Mouse (Mus musculus): ENCODE measurements around the gene Adamtsl5. TPM values are rescaled to one million over a fixed set of nuclear protein-coding genes. Genes with fewer than 3 reads are reported as not detected.

Adamtsl5 gene
- polyA plus RNA-seq, 2 experiments, result 6.7 to 16.5 TPM

DNA sequence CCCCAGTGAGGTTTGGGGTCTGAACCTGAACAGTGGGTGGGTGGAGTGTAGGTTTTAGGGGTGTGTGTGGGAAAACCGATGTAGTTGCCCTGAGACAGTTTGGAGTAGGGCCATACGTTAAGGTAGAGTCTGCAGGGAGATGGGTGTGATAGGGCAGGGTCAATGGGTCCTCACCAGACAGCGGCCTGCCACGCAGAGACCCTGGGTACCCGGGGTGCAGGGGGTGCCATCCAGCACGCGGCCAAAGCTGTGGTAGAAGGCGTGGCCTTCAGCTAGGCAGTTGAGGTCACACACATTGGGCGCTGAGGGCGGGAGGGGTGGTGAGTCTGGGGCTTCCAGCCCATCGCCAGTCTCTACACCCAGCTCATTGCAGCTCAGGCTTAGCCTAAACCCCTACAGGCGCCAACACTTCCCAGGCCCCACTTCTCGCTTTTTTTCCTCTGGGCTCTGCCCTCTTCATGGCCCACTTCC is 4.8 kb downstream of the Adamtsl5 start:
- DNase-seq (ENCODE audit: low spot score) (no peak), ATAC-seq (ENCODE audit: low FRiP score, low read depth) (no peak)
- 0 out of 2 replicates have a peak overlapping the region, but pooled peaks have one; percentile 2 for H3K9ac ChIP-seq (ENCODE audit: low read depth, low read length, severe bottlenecking)
- H3K4me1 ChIP-seq (ENCODE audit: control insufficient read depth, insufficient read depth, low read length), result peaks cover 20% of the 10 kb centered on the region
- peaks cover 82% of the 10 kb centered on the region for H3K27me3 ChIP-seq (ENCODE audit: control insufficient read depth, insufficient read depth, low read length)
- peak overlapping the region; percentile 34 for H3K4me3 ChIP-seq (replicated peaks; ENCODE audit: low read length)
- H3K9me3 ChIP-seq (ENCODE audit: control insufficient read depth, low read length), result no peaks in the 10 kb centered on the region
- no peaks in the 10 kb centered on the region for H3K36me3 ChIP-seq (ENCODE audit: control insufficient read depth, insufficient read depth, low read length)
- H3K27ac ChIP-seq (replicated peaks; ENCODE audit: low read depth, low read length), result no peak overlapping the region
- peak overlapping the region; percentile 49 for H3K4me2 ChIP-seq (replicated peaks; ENCODE audit: low read depth, low read length, severe bottlenecking)
- WGBS, result 20% methylated on average over 13 of the region's 13 CpGs
- TF ChIP-seq POLR2A (IDR thresholded peaks at IDR 0.05; ENCODE audit: borderline replicate concordance, extremely low read depth, insufficient read depth, insufficient read length), result no peak

DNA sequence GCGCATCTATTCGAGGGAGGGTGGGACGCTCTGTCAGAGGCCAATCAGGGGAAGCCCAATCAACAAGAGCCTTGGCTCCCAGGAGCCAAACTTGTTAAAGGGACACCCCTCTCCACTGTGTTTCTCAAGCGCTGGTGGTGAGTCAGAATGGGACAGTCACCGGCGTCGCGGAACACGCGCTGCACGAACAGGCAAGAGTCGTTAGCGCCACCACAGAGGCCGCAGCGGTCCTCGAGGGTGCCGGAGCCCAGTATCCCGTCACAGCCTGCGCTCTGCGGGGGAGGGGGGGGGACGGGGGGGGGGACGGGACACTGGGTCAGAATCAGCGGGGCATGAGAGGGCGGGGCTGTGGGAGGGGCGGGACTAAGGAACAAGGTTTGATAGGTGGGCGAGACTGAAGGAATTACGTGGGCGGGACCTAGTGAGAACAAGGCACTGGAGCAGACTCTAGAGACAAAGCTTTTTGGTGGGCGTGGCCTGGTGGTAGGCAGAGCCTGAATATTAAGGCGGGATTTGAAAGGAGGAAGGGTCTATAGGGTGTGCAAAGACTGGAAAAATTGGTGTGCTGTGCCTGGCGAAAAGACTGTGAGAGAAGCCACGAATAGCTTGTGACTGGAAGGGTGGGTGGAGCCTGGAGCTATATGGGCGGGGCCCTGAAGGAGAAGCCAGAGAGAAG is 5.3 kb downstream of the Adamtsl5 start:
- Histone ChIP-seq H3K9ac (ENCODE audit: low read depth, low read length, severe bottlenecking) (peak overlapping the region; percentile 36; the same call in 1 of the 2 replicates), H3K9me3 (ENCODE audit: control insufficient read depth, low read length) (no peaks in the 10 kb centered on the region), H3K27me3 (ENCODE audit: control insufficient read depth, insufficient read depth, low read length) (peaks cover 77% of the 10 kb centered on the region), H3K27ac (replicated peaks; ENCODE audit: low read depth, low read length) (no peak overlapping the region), H3K4me1 (ENCODE audit: control insufficient read depth, insufficient read depth, low read length) (peaks cover 16% of the 10 kb centered on the region), H3K4me2 (replicated peaks; ENCODE audit: low read depth, low read length, severe bottlenecking) (peak overlapping the region; percentile 49), H3K4me3 (replicated peaks; ENCODE audit: low read length) (peak overlapping the region; percentile 34), H3K36me3 (ENCODE audit: control insufficient read depth, insufficient read depth, low read length) (no peaks in the 10 kb centered on the region)
- ATAC-seq (ENCODE audit: low FRiP score, low read depth), result peak; percentile 69
- no peak for TF ChIP-seq POLR2A (IDR thresholded peaks at IDR 0.05; ENCODE audit: borderline replicate concordance, extremely low read depth, insufficient read depth, insufficient read length)
- peak; percentile 89 for DNase-seq (ENCODE audit: low spot score)
- WGBS, result under 1% methylated on average over 30 of the region's 33 CpGs

DNA sequence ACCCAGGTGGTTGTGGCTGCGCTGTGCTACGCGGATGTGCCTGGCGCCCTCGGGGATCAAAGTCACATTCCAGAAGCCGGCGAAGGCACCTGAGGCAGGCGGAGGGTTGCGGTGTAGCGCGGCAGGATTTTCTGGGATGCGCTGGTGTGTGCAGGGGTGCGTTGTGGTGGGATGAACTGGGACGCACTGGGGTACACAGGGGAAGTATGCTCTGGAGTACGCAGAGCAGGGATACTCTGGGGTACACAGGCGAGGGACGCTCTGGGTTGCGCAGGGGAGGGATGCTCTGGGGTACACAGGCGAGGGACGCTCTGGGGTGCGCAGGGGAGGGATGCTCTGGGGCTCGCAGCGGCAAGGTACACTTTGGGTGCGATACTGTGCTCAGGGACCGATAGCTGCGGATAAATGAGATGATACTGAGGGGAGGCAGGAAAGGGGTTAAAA is 5.9 kb downstream of the Adamtsl5 start:
- H3K27ac ChIP-seq (replicated peaks; ENCODE audit: low read depth, low read length), result no peak overlapping the region
- peak overlapping the region; percentile 34 for H3K4me3 ChIP-seq (replicated peaks; ENCODE audit: low read length)
- H3K9me3 ChIP-seq (ENCODE audit: control insufficient read depth, low read length), result no peaks in the 10 kb centered on the region
- ATAC-seq (ENCODE audit: low FRiP score, low read depth) (no peak), DNase-seq (ENCODE audit: low spot score) (no peak)
- peak overlapping the region; percentile 49 for H3K4me2 ChIP-seq (replicated peaks; ENCODE audit: low read depth, low read length, severe bottlenecking)
- H3K9ac ChIP-seq (ENCODE audit: low read depth, low read length, severe bottlenecking), result peak overlapping the region; percentile 36; the same call in 1 of the 2 replicates
- peaks cover 71% of the 10 kb centered on the region for H3K27me3 ChIP-seq (ENCODE audit: control insufficient read depth, insufficient read depth, low read length)
- peaks cover 16% of the 10 kb centered on the region for H3K4me1 ChIP-seq (ENCODE audit: control insufficient read depth, insufficient read depth, low read length)
- no peaks in the 10 kb centered on the region for H3K36me3 ChIP-seq (ENCODE audit: control insufficient read depth, insufficient read depth, low read length)
- under 1% methylated on average over 26 of the region's 26 CpGs for WGBS
- TF ChIP-seq POLR2A (IDR thresholded peaks at IDR 0.05; ENCODE audit: borderline replicate concordance, extremely low read depth, insufficient read depth, insufficient read length), result no peak

DNA sequence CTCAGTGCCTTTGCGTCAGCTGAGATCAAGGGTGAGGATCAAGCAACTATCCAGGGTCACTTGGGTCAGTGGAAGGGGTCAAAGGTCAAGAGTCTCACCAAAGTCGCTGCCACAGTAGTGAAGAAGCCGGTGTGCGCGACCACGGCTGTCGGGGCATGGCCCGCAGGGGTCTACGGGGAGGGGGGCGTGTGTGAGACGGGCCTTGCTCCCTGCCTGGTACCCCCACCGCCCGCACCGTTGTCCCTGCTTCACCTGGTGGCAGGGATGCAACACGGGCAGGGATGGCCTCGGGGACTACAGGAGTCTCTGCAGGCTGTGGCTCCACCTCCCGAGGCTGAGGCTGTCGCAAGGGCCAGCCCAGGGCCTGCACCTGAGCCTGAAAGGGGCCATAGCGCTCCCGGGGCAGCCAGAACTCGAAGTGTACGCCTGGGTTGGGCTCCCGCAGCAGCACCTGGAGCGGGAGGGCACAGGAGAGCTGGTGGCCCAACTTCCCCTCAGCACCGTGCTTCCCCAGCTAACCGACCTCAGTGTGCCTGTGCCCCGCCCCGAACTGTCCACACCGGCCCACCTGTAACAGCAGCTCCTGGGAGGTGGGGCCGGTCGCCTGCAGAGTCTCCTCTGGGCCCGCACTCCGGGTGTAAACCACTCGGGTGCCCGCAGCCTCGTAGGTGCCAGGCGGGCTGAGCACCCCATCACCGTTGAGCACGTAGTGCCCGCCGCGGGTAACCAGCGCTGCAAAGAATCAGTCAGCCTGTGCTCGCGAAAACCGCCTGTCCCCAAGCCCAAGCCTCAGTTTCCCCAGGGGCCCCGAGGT is 6.5 kb downstream of the Adamtsl5 start:
- DNase-seq (ENCODE audit: low spot score) (no peak), ATAC-seq (ENCODE audit: low FRiP score, low read depth) (no peak)
- Histone ChIP-seq H3K36me3 (ENCODE audit: control insufficient read depth, insufficient read depth, low read length) (no peaks in the 10 kb centered on the region), H3K9me3 (ENCODE audit: control insufficient read depth, low read length) (no peaks in the 10 kb centered on the region), H3K27me3 (ENCODE audit: control insufficient read depth, insufficient read depth, low read length) (peaks cover 65% of the 10 kb centered on the region), H3K27ac (replicated peaks; ENCODE audit: low read depth, low read length) (no peak overlapping the region), H3K4me2 (replicated peaks; ENCODE audit: low read depth, low read length, severe bottlenecking) (peak overlapping the region; percentile 49), H3K4me3 (replicated peaks; ENCODE audit: low read length) (peak overlapping the region; percentile 34), H3K9ac (ENCODE audit: low read depth, low read length, severe bottlenecking) (no peak overlapping the region), H3K4me1 (ENCODE audit: control insufficient read depth, insufficient read depth, low read length) (peaks cover 16% of the 10 kb centered on the region)
- WGBS, result 4% methylated on average over 33 of the region's 47 CpGs
- no peak for TF ChIP-seq POLR2A (IDR thresholded peaks at IDR 0.05; ENCODE audit: borderline replicate concordance, extremely low read depth, insufficient read depth, insufficient read length)

DNA sequence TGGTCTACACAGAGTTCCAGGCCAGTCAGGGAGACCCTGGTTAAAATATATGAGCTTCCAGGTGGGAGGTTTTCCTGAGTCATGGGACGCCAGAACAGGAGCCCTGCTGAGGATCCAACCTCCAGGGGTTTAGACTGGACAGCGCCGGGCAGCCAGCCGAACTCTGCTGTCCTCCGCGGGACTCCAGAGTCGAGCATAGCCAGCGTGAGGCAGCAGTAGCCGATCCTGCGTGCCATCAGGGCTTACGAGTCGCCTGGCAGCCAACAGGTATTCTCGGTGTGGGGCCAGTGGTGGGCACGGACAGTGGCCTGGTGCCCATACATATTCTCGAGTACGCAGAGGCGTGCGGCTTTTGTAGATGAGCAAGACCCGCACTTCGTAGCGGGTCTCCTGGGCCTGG is 7.2 kb downstream of the Adamtsl5 start:
- WGBS, result 19% methylated on average over 21 of the region's 21 CpGs
- no peak for DNase-seq (ENCODE audit: low spot score)
- Histone ChIP-seq H3K9ac (ENCODE audit: low read depth, low read length, severe bottlenecking) (no peak overlapping the region), H3K4me2 (replicated peaks; ENCODE audit: low read depth, low read length, severe bottlenecking) (no peak overlapping the region), H3K4me3 (replicated peaks; ENCODE audit: low read length) (no peak overlapping the region; the same call in 1 of the 2 replicates), H3K9me3 (ENCODE audit: control insufficient read depth, low read length) (no peaks in the 10 kb centered on the region), H3K4me1 (ENCODE audit: control insufficient read depth, insufficient read depth, low read length) (peaks cover 16% of the 10 kb centered on the region), H3K27me3 (ENCODE audit: control insufficient read depth, insufficient read depth, low read length) (peaks cover 59% of the 10 kb centered on the region), H3K27ac (replicated peaks; ENCODE audit: low read depth, low read length) (no peak overlapping the region), H3K36me3 (ENCODE audit: control insufficient read depth, insufficient read depth, low read length) (no peaks in the 10 kb centered on the region)
- ATAC-seq (ENCODE audit: low FRiP score, low read depth), result no peak
- TF ChIP-seq POLR2A (IDR thresholded peaks at IDR 0.05; ENCODE audit: borderline replicate concordance, extremely low read depth, insufficient read depth, insufficient read length), result no peak

Measured in limb, embryonic 14.5 days (tissue).